Mouse (Mus musculus) ES-E14 (cell line): ENCODE results near the gene Myom3.

Experiments used
- CHD2 ChIP-seq: IDR thresholded peaks from 2 replicates; pipeline ENCODE4 v1.6.1; 2014; ENCODE audit warnings: mild to moderate bottlenecking, low read depth, low read length, inconsistent platforms
- HCFC1 ChIP-seq: IDR thresholded peaks from 2 replicates; pipeline ENCODE4 v1.6.1; 2012; ENCODE audit warnings: low read length, inconsistent platforms, borderline replicate concordance; ENCODE audit not compliant: insufficient read depth
- MAFK ChIP-seq: IDR thresholded peaks from 2 replicates; pipeline ENCODE4 v1.6.1; 2014; ENCODE audit warnings: mild to moderate bottlenecking, low read depth, low read length, inconsistent platforms; ENCODE audit not compliant: insufficient read depth
- ZNF384 ChIP-seq: IDR thresholded peaks from 2 replicates; pipeline ENCODE4 v1.6.1; 2012; ENCODE audit warnings: low read depth, low read length, inconsistent platforms

DNA sequence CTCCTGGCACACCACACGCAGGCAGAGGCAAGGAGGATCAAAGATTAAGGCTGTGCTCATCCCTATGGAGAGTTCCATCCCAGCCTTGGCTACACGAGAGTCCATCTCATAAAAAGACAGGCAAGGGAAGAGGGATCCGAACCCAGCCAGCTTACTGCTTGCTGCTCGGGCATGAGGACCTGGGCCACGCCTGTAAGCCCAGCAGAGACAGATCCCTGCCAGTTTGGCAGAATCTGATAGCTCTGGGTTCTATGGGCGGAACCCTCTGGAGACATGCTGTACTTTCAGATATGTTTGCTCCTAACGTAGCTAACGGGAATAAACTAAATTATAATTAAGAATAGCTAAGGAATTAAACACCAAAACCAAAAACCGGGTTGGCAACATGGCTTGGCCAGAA, 92.4 kb downstream of the Myom3 start:
- TF ChIP-seq CHD2 (no peak), MAFK (no peak), HCFC1 (no peak), ZNF384 (no peak)
